Mouse (Mus musculus) kidney, adult 2 months (tissue): ENCODE data around the gene Fzd4. TPM values are rescaled to one million over a fixed set of nuclear protein-coding genes. Genes with fewer than 3 reads are reported as not detected.

ENCODE experiments used
- DNase-seq: peaks from one replicate; pipeline ENCODE4 v3.0.0; 2021
- H3K27ac ChIP-seq: fragments of 200-500 bp; 2 replicates; pipeline ENCODE4 v1.5.1; 2012; ENCODE audit warnings: low read depth, low read length, control low read depth, inconsistent platforms; ENCODE audit not compliant: insufficient read depth
- H3K27me3 ChIP-seq: fragments of 200-500 bp; replicated peaks from 2 replicates; pipeline ENCODE4 v1.6.1; 2012; ENCODE audit warnings: mild to moderate bottlenecking, moderate library complexity, low read length, inconsistent platforms; ENCODE audit not compliant: control insufficient read depth, insufficient read depth
- H3K36me3 ChIP-seq: fragments of 200-500 bp; 2 replicates; pipeline ENCODE4 v1.6.1; 2012; ENCODE audit warnings: mild to moderate bottlenecking, moderate library complexity, low read length, inconsistent platforms; ENCODE audit not compliant: control insufficient read depth, insufficient read depth
- H3K4me1 ChIP-seq: fragments of 200-500 bp; 2 replicates; pipeline ENCODE4 v1.6.1; 2011; ENCODE audit warnings: low read length; ENCODE audit not compliant: control insufficient read depth, insufficient read depth
- H3K4me3 ChIP-seq: fragments of 200-500 bp; 2 replicates; pipeline ENCODE4 v1.5.1; 2011; ENCODE audit warnings: mild to moderate bottlenecking, low read depth, low read length, control low read depth; ENCODE audit not compliant: insufficient read depth
- CTCF ChIP-seq: fragments of 200-500 bp; conservative IDR thresholded peaks from 2 replicates; pipeline ENCODE4 v1.5.1; 2011; ENCODE audit warnings: low read depth, mild to moderate bottlenecking, control low read depth, low read length, moderate library complexity, mixed read lengths; ENCODE audit not compliant: insufficient read depth, insufficient read length
- POLR2A ChIP-seq: fragments of 200-500 bp; IDR thresholded peaks from one replicate; pipeline ENCODE4 v1.6.1; 2011; ENCODE audit warnings: low read depth, low read length, control low read depth
- WGBS: fragments of 180-500 bp; shearing (Covaris S2); methylation state at CpG from one replicate; pipeline ENCODE4 v1.1.7; 2018; 5-methylcytosine and 5-hydroxymethylcytosine counted together
- polyA plus RNA-seq: library from polyadenylated mRNA; depleted of rRNA; stranded (reverse); fragments of >200 nt; gene quantifications from 2 replicates; pipeline ENCODE4 v1.2.3, GENCODE M21; 2012

Fzd4 gene
- polyA plus RNA-seq, 1 experiment: 28.7 TPM

- Histone ChIP-seq H3K27ac (peak overlapping the region; percentile 85), H3K4me3 (no peak overlapping the region), H3K27me3 (no peaks in the 10 kb centered on the region), H3K36me3 (no peaks in the 10 kb centered on the region), H3K4me1 (peaks cover 11% of the 10 kb centered on the region)
- DNase-seq: no peak
- WGBS: 57% methylated on average over 11 of the region's 11 CpGs
- no peak for TF ChIP-seq POLR2A
- TF ChIP-seq CTCF: no peak
These were observed 2.9 kb upstream of the Fzd4 start for GRCm38 (mm10) chr7:89401136-89401858.

GRCm38 (mm10) chr7:89401936-89402335, 2.2 kb upstream of the Fzd4 start:
- H3K4me3 ChIP-seq: no peak overlapping the region
- no peaks in the 10 kb centered on the region for H3K36me3 ChIP-seq
- peaks cover 11% of the 10 kb centered on the region for H3K4me1 ChIP-seq
- no peaks in the 10 kb centered on the region for H3K27me3 ChIP-seq
- DNase-seq: peak; percentile 86
- WGBS: 34% methylated on average over 3 of the region's 3 CpGs
- TF ChIP-seq CTCF (no peak), POLR2A (no peak)
- H3K27ac ChIP-seq: peak overlapping the region; percentile 85

DNA sequence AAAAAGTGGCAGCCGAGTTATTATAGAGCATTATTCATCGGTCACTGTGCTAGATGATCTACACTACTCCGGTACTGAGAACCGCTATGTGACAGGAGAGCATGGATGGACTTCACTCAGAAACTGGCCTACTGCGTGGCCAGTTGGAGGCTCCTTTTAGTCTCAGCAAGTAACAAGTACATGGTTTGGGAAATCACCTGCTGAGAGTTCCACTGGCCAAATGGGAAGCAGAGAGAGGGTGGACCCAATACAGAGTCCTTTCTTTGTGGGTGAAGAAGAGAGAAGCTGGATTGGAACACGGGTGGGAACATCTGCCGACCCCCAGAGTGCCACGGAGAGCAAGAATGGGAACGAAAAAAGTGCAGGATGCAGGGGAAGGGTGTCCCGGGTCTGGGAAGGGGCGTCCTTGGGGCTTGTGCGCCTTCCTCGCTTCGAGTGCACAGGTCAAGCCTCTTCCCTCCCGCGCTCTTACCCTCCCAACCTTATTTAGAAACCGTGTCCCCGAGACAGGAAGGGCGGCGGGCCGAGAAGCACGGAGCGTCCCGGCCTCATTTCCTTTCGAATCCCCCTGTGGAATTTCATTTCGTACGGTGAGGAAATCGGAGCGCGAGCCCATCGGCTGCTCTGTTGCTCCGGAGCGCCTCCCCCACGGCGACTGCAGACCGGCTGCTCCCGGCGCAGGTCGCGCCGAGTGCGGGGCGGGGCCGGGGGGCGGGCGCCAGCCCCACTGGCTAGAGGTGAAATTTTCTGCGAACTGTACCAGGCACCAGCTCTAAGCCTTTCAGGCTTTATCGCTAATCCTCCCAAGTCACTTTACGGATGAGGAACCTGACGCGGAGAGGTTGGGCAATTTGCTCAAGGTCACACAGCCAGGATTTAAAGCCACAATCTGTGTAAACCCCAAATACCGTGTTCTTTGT, 842 bp upstream of the Fzd4 start:
- Histone ChIP-seq H3K36me3 (no peaks in the 10 kb centered on the region), H3K27me3 (no peaks in the 10 kb centered on the region), H3K4me1 (peaks cover 11% of the 10 kb centered on the region), H3K27ac (peak overlapping the region; percentile 97), H3K4me3 (peak overlapping the region; percentile 84)
- TF ChIP-seq CTCF (no peak), POLR2A (peak; percentile 54)
- 3% methylated on average over 52 of the region's 52 CpGs for WGBS
- peak; percentile 95 for DNase-seq

DNA sequence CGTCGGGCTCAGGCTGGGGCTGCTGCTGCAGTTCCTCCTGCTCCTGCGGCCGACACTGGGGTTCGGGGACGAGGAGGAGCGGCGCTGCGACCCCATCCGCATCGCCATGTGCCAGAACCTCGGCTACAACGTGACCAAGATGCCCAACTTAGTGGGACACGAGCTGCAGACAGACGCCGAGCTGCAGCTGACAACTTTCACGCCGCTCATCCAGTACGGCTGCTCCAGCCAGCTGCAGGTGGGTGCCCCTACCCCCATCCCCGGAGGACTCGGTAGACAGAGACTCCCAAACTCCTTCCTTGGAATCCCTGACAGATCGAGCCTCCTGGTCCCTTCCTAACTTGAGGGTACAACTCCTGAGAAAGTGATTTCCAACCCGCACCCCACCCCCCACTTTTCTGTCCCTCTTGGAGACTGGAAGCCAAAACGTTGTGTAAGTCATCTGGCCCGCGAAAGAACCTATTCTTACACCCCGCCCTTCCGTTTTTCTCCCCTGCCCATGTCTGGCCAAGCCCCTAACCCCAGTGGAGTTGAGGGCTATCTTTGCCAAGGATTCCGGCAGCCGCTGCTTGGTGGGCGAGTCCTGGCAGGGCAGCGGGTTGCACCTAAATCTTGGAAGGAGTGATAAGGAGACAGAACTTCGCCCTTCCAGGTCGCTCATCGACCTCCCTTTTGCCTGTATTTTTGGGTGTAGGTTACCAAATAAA, 732 bp downstream of the Fzd4 start:
- Histone ChIP-seq H3K4me3 (peak overlapping the region; percentile 87), H3K4me1 (peaks cover 11% of the 10 kb centered on the region), H3K27me3 (no peaks in the 10 kb centered on the region), H3K36me3 (no peaks in the 10 kb centered on the region; the same call in 1 of the 2 replicates), H3K27ac (peak overlapping the region; percentile 94)
- TF ChIP-seq CTCF: no peak
- TF ChIP-seq POLR2A: no peak
- WGBS: under 1% methylated on average over 35 of the region's 35 CpGs
- peak; percentile 71 for DNase-seq

DNA sequence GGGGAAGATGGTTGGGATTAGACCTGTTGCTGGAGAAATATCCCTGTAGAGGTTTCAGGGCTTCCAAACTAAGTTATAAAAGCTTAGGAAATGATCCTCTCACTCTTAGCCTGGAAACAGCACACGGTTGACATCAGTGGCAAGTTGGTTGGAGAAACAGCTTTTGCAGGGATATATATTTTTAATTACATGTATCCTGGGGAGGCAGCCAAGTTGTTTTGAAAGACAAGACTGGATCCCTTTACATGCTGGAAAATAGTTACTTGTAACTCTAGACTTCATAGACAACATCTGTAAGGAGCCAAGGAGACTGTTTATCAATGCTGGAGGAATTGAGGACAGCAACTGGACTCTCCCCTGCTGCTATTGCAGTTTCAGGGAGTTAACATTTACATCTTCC, 1.9 kb downstream of the Fzd4 start:
- TF ChIP-seq CTCF (no peak), POLR2A (no peak)
- Histone ChIP-seq H3K36me3 (no peaks in the 10 kb centered on the region; the same call in 1 of the 2 replicates), H3K4me1 (peaks cover 21% of the 10 kb centered on the region), H3K4me3 (peak overlapping the region; percentile 30), H3K27ac (peak overlapping the region; percentile 54), H3K27me3 (no peaks in the 10 kb centered on the region)
- DNase-seq: no peak
- 8% methylated on average over 1 of the region's 1 CpGs for WGBS

GRCm38 (mm10) chr7:89407006-89407940, 3.1 kb downstream of the Fzd4 start:
- peak overlapping the region; percentile 36 for H3K4me3 ChIP-seq
- H3K4me1 ChIP-seq: peaks cover 18% of the 10 kb centered on the region; the same call in 1 of the 2 replicates
- WGBS: 45% methylated on average over 24 of the region's 24 CpGs
- TF ChIP-seq CTCF: no peak
- no peaks in the 10 kb centered on the region; the same call in 1 of the 2 replicates for H3K36me3 ChIP-seq
- DNase-seq: peak; percentile 67
- H3K27me3 ChIP-seq: no peaks in the 10 kb centered on the region
- peak overlapping the region; percentile 75 for H3K27ac ChIP-seq
